ENCODE assay signal across 8 mouse cellular contexts in the genomic region with DNA sequence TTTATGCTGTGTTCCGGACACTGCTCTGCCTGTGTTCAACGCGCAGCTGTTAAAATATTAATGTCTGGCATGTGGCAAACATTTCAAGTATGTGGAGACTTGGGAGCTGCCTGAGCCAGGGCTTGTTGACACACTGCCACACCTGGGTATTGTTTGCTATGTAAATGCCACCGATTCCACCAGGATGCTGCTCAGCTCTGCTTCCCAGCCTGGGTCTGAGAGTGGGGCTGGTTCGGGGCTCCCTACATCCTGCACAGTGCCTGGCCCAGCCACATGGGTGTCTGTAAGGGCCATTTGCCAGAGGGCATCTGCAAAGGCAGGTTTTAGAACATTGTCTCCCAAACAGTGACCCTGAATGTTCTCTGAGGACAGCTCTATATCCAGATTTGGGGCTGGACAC.
DNase-seq lines count a peak whose midpoint lies in the region; ATAC-seq and TF ChIP-seq lines count a peak whose summit lies in the region.
"Had no signal": no experiment of that assay in that cellular context is flagged by ENCODE, and none has a peak within 500 bp of the region (broad histone marks: within the 10 kb centered on the region; RNA-seq: fewer than 3 reads in every experiment).

No protein-coding gene starts in this region.

- no peaks in the 10 kb centered on the region for H3K36me3 ChIP-seq in heart, postnatal 0 days (replicated peaks; ENCODE audit: control insufficient read depth, insufficient read depth, low read length)
- H3K36me3 ChIP-seq in lung, embryonic 16.5 days (ENCODE audit: control insufficient read depth, insufficient read depth, low read length): no peaks in the 10 kb centered on the region
- no peaks in the 10 kb centered on the region for H3K36me3 ChIP-seq in stomach, postnatal 0 days (ENCODE audit: control insufficient read depth, insufficient read depth, low read length)

- H3K4me3 ChIP-seq in heart, postnatal 0 days (ENCODE audit: low read depth, low read length): no peak overlapping the region
- no peak overlapping the region for H3K4me3 ChIP-seq in lung, embryonic 16.5 days (ENCODE audit: low read length)
- H3K4me3 ChIP-seq in stomach, postnatal 0 days (ENCODE audit: low read depth, low read length): no peak overlapping the region

- peaks cover 32% of the 10 kb centered on the region for H3K4me1 ChIP-seq in heart, postnatal 0 days (ENCODE audit: control insufficient read depth, insufficient read depth)
- H3K4me1 ChIP-seq in lung, embryonic 16.5 days (replicated peaks; ENCODE audit: control insufficient read depth, insufficient read depth, low read length): peaks cover 20% of the 10 kb centered on the region
- H3K4me1 ChIP-seq in stomach, postnatal 0 days (replicated peaks; ENCODE audit: control insufficient read depth, insufficient read depth): 0 out of 2 replicates have a peak, but pooled peaks cover 3% of the 10 kb centered on the region

- no peak for TF ChIP-seq CTCF in heart, postnatal 0 days (IDR thresholded peaks at IDR 0.05; ENCODE audit: low read depth)
- no peak for TF ChIP-seq CTCF in stomach, postnatal 0 days (IDR thresholded peaks at IDR 0.05; ENCODE audit: low read depth)

- H3K4me2 ChIP-seq in heart, postnatal 0 days (ENCODE audit: low read depth, low read length): no peak overlapping the region
- H3K4me2 ChIP-seq in lung, embryonic 16.5 days (ENCODE audit: low read depth, low read length): no peak overlapping the region
- H3K4me2 ChIP-seq in stomach, postnatal 0 days (replicated peaks; ENCODE audit: low read depth): no peak overlapping the region

- H3K9me3 ChIP-seq in heart, postnatal 0 days (replicated peaks; ENCODE audit: control insufficient read depth, low read length): no peaks in the 10 kb centered on the region
- no peaks in the 10 kb centered on the region for H3K9me3 ChIP-seq in lung, embryonic 16.5 days (ENCODE audit: control insufficient read depth, low read length)
- no peaks in the 10 kb centered on the region for H3K9me3 ChIP-seq in stomach, postnatal 0 days (ENCODE audit: control insufficient read depth, low read length)

- no peak for TF ChIP-seq EP300 in heart, postnatal 0 days (IDR thresholded peaks at IDR 0.05; ENCODE audit: low read depth)
- TF ChIP-seq EP300 in stomach, postnatal 0 days (optimal IDR thresholded peaks at IDR 0.05): no peak

- 15% methylated on average over 5 of the region's 5 CpGs for WGBS in heart, postnatal 0 days
- 11% methylated on average over 5 of the region's 5 CpGs for WGBS in lung, embryonic 16.5 days
- WGBS in stomach, postnatal 0 days: 31% methylated on average over 5 of the region's 5 CpGs

- H3K27me3 ChIP-seq in heart, postnatal 0 days (ENCODE audit: control insufficient read depth, insufficient read depth, low read length): no peaks in the 10 kb centered on the region
- H3K27me3 ChIP-seq in lung, embryonic 16.5 days (ENCODE audit: control insufficient read depth, insufficient read depth, low read depth, low read length): no peaks in the 10 kb centered on the region
- H3K27me3 ChIP-seq in stomach, postnatal 0 days (ENCODE audit: control insufficient read depth, insufficient read depth, low read length): no peaks in the 10 kb centered on the region

- H3K9ac ChIP-seq in heart, postnatal 0 days (replicated peaks; ENCODE audit: low read depth, low read length): no peak overlapping the region
- no peak overlapping the region for H3K9ac ChIP-seq in lung, embryonic 16.5 days (ENCODE audit: low read length)
- no peak overlapping the region for H3K9ac ChIP-seq in stomach, postnatal 0 days (ENCODE audit: low read length)

- peak overlapping the region; percentile 91 for H3K27ac ChIP-seq in heart, postnatal 0 days (ENCODE audit: low read depth)
- H3K27ac ChIP-seq in lung, embryonic 16.5 days (ENCODE audit: low read length): peak overlapping the region; percentile 92
- H3K27ac ChIP-seq in stomach, postnatal 0 days (replicated peaks): peak overlapping the region; percentile 78

- DNase-seq in urinary bladder, adult 2 months (ENCODE audit: low spot score): peak; percentile 26
- no peak for DNase-seq in urinary bladder, postnatal 25 days (ENCODE audit: low spot score)
- DNase-seq in heart, postnatal 0 days (ENCODE audit: low spot score): peak; percentile 29
- peak; percentile 76 for DNase-seq in stomach, postnatal 0 days (ENCODE audit: low spot score)
- no peak for DNase-seq in spleen, postnatal 14 days (ENCODE audit: low spot score in 2 of 2)
- DNase-seq: thymus, postnatal 4 days had no signal

- peak; percentile 54 for ATAC-seq in heart, postnatal 0 days (ENCODE audit: insufficient read depth, low read depth)
- ATAC-seq in lung, embryonic 16.5 days (ENCODE audit: low read depth): peak; percentile 91
- peak; percentile 87 for ATAC-seq in stomach, postnatal 0 days (ENCODE audit: low FRiP score, low TSS enrichment)
- no peak for ATAC-seq in CD4-positive, CD25-positive, alpha-beta regulatory T cell, adult 4 months

Comparison
In these comparisons a context has a peak if more than half of its experiments do, and no peak if none do; other contexts are left out.
1. DNase-seq: peak in urinary bladder, adult 2 months (single experiment), heart, postnatal 0 days (single experiment) and stomach, postnatal 0 days (single experiment); none in urinary bladder, postnatal 25 days (single experiment) and spleen, postnatal 14 days (0 of 2).
2. Peak in every context shown above with its lines, with median percentiles within 50 percentile points of each other: H3K27ac ChIP-seq.